Mouse (Mus musculus): ENCODE measurements at regions not wholly inside any gene's neighbourhood (a gene's known extent, or its start where the extent isn't known, plus 50 kb on each side); places are given as distances from the start of the nearest gene placed in this dataset.

- ATAC-seq (ENCODE audit: low read depth) = no peak
- no peaks in the 10 kb centered on the region for H3K9me3 ChIP-seq (ENCODE audit: control insufficient read depth, low read length)
- H3K9ac ChIP-seq (ENCODE audit: low read depth, low read length) = no peak overlapping the region
- no peak for DNase-seq (ENCODE audit: low spot score)
- 90% methylated on average over 2 of the region's 2 CpGs for WGBS
- no peak overlapping the region for H3K27ac ChIP-seq (replicated peaks; ENCODE audit: low read depth, low read length)
- H3K4me2 ChIP-seq (ENCODE audit: low read depth, low read length) = no peak overlapping the region
- H3K4me1 ChIP-seq (ENCODE audit: control insufficient read depth, insufficient read depth, low read length) = no peaks in the 10 kb centered on the region
- H3K4me3 ChIP-seq (ENCODE audit: low read depth, low read length) = no peak overlapping the region
- no peaks in the 10 kb centered on the region for H3K36me3 ChIP-seq (ENCODE audit: control insufficient read depth, insufficient read depth, low read length)
- no peaks in the 10 kb centered on the region for H3K27me3 ChIP-seq (replicated peaks; ENCODE audit: control insufficient read depth, insufficient read depth, low read length)
Measured at GRCm38 (mm10) chr8:116352635-116353034, 152.1 kb upstream of the Dynlrb2 start.

- H3K4me3 ChIP-seq (ENCODE audit: low read depth, low read length) = no peak overlapping the region
- ATAC-seq (ENCODE audit: low read depth) (no peak), DNase-seq (ENCODE audit: low spot score) (no peak)
- H3K9me3 ChIP-seq (ENCODE audit: control insufficient read depth, low read length) = no peaks in the 10 kb centered on the region
- H3K27me3 ChIP-seq (replicated peaks; ENCODE audit: control insufficient read depth, insufficient read depth, low read length) = no peaks in the 10 kb centered on the region
- no peaks in the 10 kb centered on the region for H3K4me1 ChIP-seq (ENCODE audit: control insufficient read depth, insufficient read depth, low read length)
- H3K9ac ChIP-seq (ENCODE audit: low read depth, low read length) = no peak overlapping the region
- 82% methylated on average over 8 of the region's 8 CpGs for WGBS
- no peak overlapping the region for H3K4me2 ChIP-seq (ENCODE audit: low read depth, low read length)
- no peaks in the 10 kb centered on the region for H3K36me3 ChIP-seq (ENCODE audit: control insufficient read depth, insufficient read depth, low read length)
- no peak overlapping the region for H3K27ac ChIP-seq (replicated peaks; ENCODE audit: low read depth, low read length)
Measured at GRCm38 (mm10) chr8:116348971-116349370, 155.8 kb upstream of the Dynlrb2 start.

- Histone ChIP-seq H3K9ac (ENCODE audit: low read depth, low read length) (no peak overlapping the region), H3K36me3 (ENCODE audit: control insufficient read depth, insufficient read depth, low read length) (no peaks in the 10 kb centered on the region), H3K4me3 (ENCODE audit: low read depth, low read length) (no peak overlapping the region), H3K4me1 (ENCODE audit: control insufficient read depth, insufficient read depth, low read length) (no peaks in the 10 kb centered on the region), H3K4me2 (ENCODE audit: low read depth, low read length) (no peak overlapping the region), H3K27ac (replicated peaks; ENCODE audit: low read depth, low read length) (no peak overlapping the region), H3K9me3 (ENCODE audit: control insufficient read depth, low read length) (no peaks in the 10 kb centered on the region), H3K27me3 (replicated peaks; ENCODE audit: control insufficient read depth, insufficient read depth, low read length) (no peaks in the 10 kb centered on the region)
- 84% methylated on average over 5 of the region's 5 CpGs for WGBS
- peak; percentile 40 for DNase-seq (ENCODE audit: low spot score)
- ATAC-seq (ENCODE audit: low read depth) = peak; percentile 53; the same call in 1 of the 2 replicates
Measured at GRCm38 (mm10) chr8:116346990-116347389, 157.8 kb upstream of the Dynlrb2 start.

GRCm38 (mm10) chr8:116344590-116345222 lies 160.1 kb upstream of the Dynlrb2 start:
- Histone ChIP-seq H3K27ac (replicated peaks; ENCODE audit: low read depth, low read length) (no peak overlapping the region), H3K27me3 (replicated peaks; ENCODE audit: control insufficient read depth, insufficient read depth, low read length) (no peaks in the 10 kb centered on the region), H3K4me3 (ENCODE audit: low read depth, low read length) (no peak overlapping the region), H3K36me3 (ENCODE audit: control insufficient read depth, insufficient read depth, low read length) (no peaks in the 10 kb centered on the region), H3K4me2 (ENCODE audit: low read depth, low read length) (no peak overlapping the region), H3K9me3 (ENCODE audit: control insufficient read depth, low read length) (no peaks in the 10 kb centered on the region), H3K9ac (ENCODE audit: low read depth, low read length) (no peak overlapping the region), H3K4me1 (ENCODE audit: control insufficient read depth, insufficient read depth, low read length) (no peaks in the 10 kb centered on the region)
- WGBS = 83% methylated on average over 5 of the region's 5 CpGs
- ATAC-seq (ENCODE audit: low read depth) (no peak), DNase-seq (ENCODE audit: low spot score) (no peak)

GRCm38 (mm10) chr8:116343534-116343933 lies 161.2 kb upstream of the Dynlrb2 start:
- no peak overlapping the region for H3K27ac ChIP-seq (replicated peaks; ENCODE audit: low read depth, low read length)
- H3K27me3 ChIP-seq (replicated peaks; ENCODE audit: control insufficient read depth, insufficient read depth, low read length) = no peaks in the 10 kb centered on the region
- no peak overlapping the region for H3K4me3 ChIP-seq (ENCODE audit: low read depth, low read length)
- ATAC-seq (ENCODE audit: low read depth) (no peak), DNase-seq (ENCODE audit: low spot score) (peak; percentile 43)
- no peaks in the 10 kb centered on the region for H3K4me1 ChIP-seq (ENCODE audit: control insufficient read depth, insufficient read depth, low read length)
- no peak overlapping the region for H3K4me2 ChIP-seq (ENCODE audit: low read depth, low read length)
- no peaks in the 10 kb centered on the region for H3K9me3 ChIP-seq (ENCODE audit: control insufficient read depth, low read length)
- WGBS = 51% methylated on average over 5 of the region's 5 CpGs
- no peaks in the 10 kb centered on the region for H3K36me3 ChIP-seq (ENCODE audit: control insufficient read depth, insufficient read depth, low read length)
- no peak overlapping the region for H3K9ac ChIP-seq (ENCODE audit: low read depth, low read length)

GRCm38 (mm10) chr8:116334772-116335171 lies 170.0 kb upstream of the Dynlrb2 start:
- no peaks in the 10 kb centered on the region for H3K27me3 ChIP-seq (replicated peaks; ENCODE audit: control insufficient read depth, insufficient read depth, low read length)
- no peaks in the 10 kb centered on the region for H3K9me3 ChIP-seq (ENCODE audit: control insufficient read depth, low read length)
- H3K4me3 ChIP-seq (ENCODE audit: low read depth, low read length) = no peak overlapping the region
- H3K4me2 ChIP-seq (ENCODE audit: low read depth, low read length) = no peak overlapping the region
- no peak overlapping the region for H3K9ac ChIP-seq (ENCODE audit: low read depth, low read length)
- H3K4me1 ChIP-seq (ENCODE audit: control insufficient read depth, insufficient read depth, low read length) = no peaks in the 10 kb centered on the region
- 74% methylated on average over 3 of the region's 3 CpGs for WGBS
- no peak for DNase-seq (ENCODE audit: low spot score)
- H3K27ac ChIP-seq (replicated peaks; ENCODE audit: low read depth, low read length) = no peak overlapping the region
- no peak for ATAC-seq (ENCODE audit: low read depth)
- no peaks in the 10 kb centered on the region for H3K36me3 ChIP-seq (ENCODE audit: control insufficient read depth, insufficient read depth, low read length)

- Histone ChIP-seq H3K9me3 (ENCODE audit: control insufficient read depth, low read length) (no peaks in the 10 kb centered on the region), H3K27ac (replicated peaks; ENCODE audit: low read depth, low read length) (no peak overlapping the region), H3K4me3 (ENCODE audit: low read depth, low read length) (no peak overlapping the region), H3K9ac (ENCODE audit: low read depth, low read length) (no peak overlapping the region), H3K36me3 (ENCODE audit: control insufficient read depth, insufficient read depth, low read length) (no peaks in the 10 kb centered on the region), H3K4me2 (ENCODE audit: low read depth, low read length) (no peak overlapping the region), H3K4me1 (ENCODE audit: control insufficient read depth, insufficient read depth, low read length) (no peaks in the 10 kb centered on the region), H3K27me3 (replicated peaks; ENCODE audit: control insufficient read depth, insufficient read depth, low read length) (no peaks in the 10 kb centered on the region)
- no peak for ATAC-seq (ENCODE audit: low read depth)
- WGBS = 93% methylated on average over 3 of the region's 3 CpGs
- no peak for DNase-seq (ENCODE audit: low spot score)
Measured at GRCm38 (mm10) chr8:116334101-116334500, 170.7 kb upstream of the Dynlrb2 start.

- no peaks in the 10 kb centered on the region for H3K27me3 ChIP-seq (replicated peaks; ENCODE audit: control insufficient read depth, insufficient read depth, low read length)
- no peak overlapping the region for H3K27ac ChIP-seq (replicated peaks; ENCODE audit: low read depth, low read length)
- WGBS = 88% methylated on average over 13 of the region's 13 CpGs
- H3K9ac ChIP-seq (ENCODE audit: low read depth, low read length) = no peak overlapping the region
- no peak for ATAC-seq (ENCODE audit: low read depth)
- H3K9me3 ChIP-seq (ENCODE audit: control insufficient read depth, low read length) = no peaks in the 10 kb centered on the region
- H3K4me3 ChIP-seq (ENCODE audit: low read depth, low read length) = no peak overlapping the region
- no peaks in the 10 kb centered on the region for H3K4me1 ChIP-seq (ENCODE audit: control insufficient read depth, insufficient read depth, low read length)
- H3K36me3 ChIP-seq (ENCODE audit: control insufficient read depth, insufficient read depth, low read length) = no peaks in the 10 kb centered on the region
- no peak overlapping the region for H3K4me2 ChIP-seq (ENCODE audit: low read depth, low read length)
- no peak for DNase-seq (ENCODE audit: low spot score)
Measured at GRCm38 (mm10) chr8:116320014-116320680, 184.6 kb upstream of the Dynlrb2 start.

- H3K27me3 ChIP-seq (replicated peaks; ENCODE audit: control insufficient read depth, insufficient read depth, low read length) = no peaks in the 10 kb centered on the region
- ATAC-seq (ENCODE audit: low read depth) (no peak), DNase-seq (ENCODE audit: low spot score) (no peak)
- H3K4me2 ChIP-seq (ENCODE audit: low read depth, low read length) = no peak overlapping the region
- no peak overlapping the region for H3K27ac ChIP-seq (replicated peaks; ENCODE audit: low read depth, low read length)
- H3K4me3 ChIP-seq (ENCODE audit: low read depth, low read length) = no peak overlapping the region
- H3K36me3 ChIP-seq (ENCODE audit: control insufficient read depth, insufficient read depth, low read length) = no peaks in the 10 kb centered on the region
- no peaks in the 10 kb centered on the region for H3K4me1 ChIP-seq (ENCODE audit: control insufficient read depth, insufficient read depth, low read length)
- H3K9me3 ChIP-seq (ENCODE audit: control insufficient read depth, low read length) = no peaks in the 10 kb centered on the region
- 44% methylated on average over 5 of the region's 5 CpGs for WGBS
- no peak overlapping the region for H3K9ac ChIP-seq (ENCODE audit: low read depth, low read length)
Measured at GRCm38 (mm10) chr8:116315410-116315809, 189.4 kb upstream of the Dynlrb2 start.
